Mouse (Mus musculus) lung, embryonic 14.5 days (tissue): Measurements from ENCODE around the gene Nol9. TPM values are rescaled to one million over a fixed set of nuclear protein-coding genes. Genes with fewer than 3 reads are reported as not detected.

Experiments used
- ATAC-seq: fragments of 200-750 bp; cut with Nextera tagmentation; 2 replicates; pipeline ENCODE4 v1.8.0; 2017; ENCODE audit warnings: mild to moderate bottlenecking, moderate TSS enrichment, moderate library complexity; ENCODE audit not compliant: insufficient read depth
- DNase-seq: peaks from one replicate; pipeline ENCODE4 v3.0.0-alpha.2; 2015
- H3K27ac ChIP-seq: fragments of 300-500 bp; sonication (generic); 2 replicates; pipeline ENCODE4 v1.5.1; 2014; ENCODE audit warnings: low read depth, mild to moderate bottlenecking, moderate library complexity
- H3K27me3 ChIP-seq: fragments of 300-500 bp; sonication (generic); 2 replicates; pipeline ENCODE4 v1.6.1; 2014; ENCODE audit warnings: low read length, control low read depth; ENCODE audit not compliant: insufficient read depth
- H3K36me3 ChIP-seq: fragments of 300-500 bp; sonication (generic); 2 replicates; pipeline ENCODE4 v1.6.1; 2014; ENCODE audit warnings: control low read depth; ENCODE audit not compliant: insufficient read depth
- H3K4me1 ChIP-seq: fragments of 300-500 bp; sonication (generic); 2 replicates; pipeline ENCODE4 v1.6.1; 2014; ENCODE audit warnings: antibody characterized with exemption, control low read depth; ENCODE audit not compliant: insufficient read depth
- H3K4me2 ChIP-seq: fragments of 300-500 bp; sonication (generic); 2 replicates; pipeline ENCODE4 v1.6.1; 2014; ENCODE audit warnings: mild to moderate bottlenecking
- H3K4me3 ChIP-seq: fragments of 300-500 bp; sonication (generic); 2 replicates; pipeline ENCODE4 v1.5.1; 2014; ENCODE audit warnings: low read depth, low read length
- H3K9ac ChIP-seq: fragments of 300-500 bp; sonication (generic); 2 replicates; pipeline ENCODE4 v1.6.1; 2014
- H3K9me3 ChIP-seq: fragments of 300-500 bp; sonication (generic); 2 replicates; pipeline ENCODE4 v1.6.1; 2016; ENCODE audit warnings: low read depth, low read length, control low read depth
- CTCF ChIP-seq: IDR thresholded peaks from 2 replicates; pipeline ENCODE4 v1.5.1; 2016; ENCODE audit warnings: antibody characterized with exemption, low read depth
- WGBS: fragments of 180-500 bp; shearing (Covaris S2); extraction: QIAGEN DNeasy Blood & Tissue Kit; methylation state at CpG from one replicate; pipeline ENCODE4 v1.1.7; 2014; 5-methylcytosine and 5-hydroxymethylcytosine counted together
- polyA plus RNA-seq: library from polyadenylated mRNA; unstranded; fragments of >200 nt; fragmentation: Nextera tagmentation; extraction: Ambion mirVana; gene quantifications from 2 replicates; pipeline ENCODE4 v1.2.1, GENCODE M21; 2014

Gene Nol9
- polyA plus RNA-seq, 1 experiment from 2014 or later: 42.9 TPM

- no peaks in the 10 kb centered on the region for H3K9me3 ChIP-seq
- no peak overlapping the region for H3K9ac ChIP-seq
- ATAC-seq (no peak), DNase-seq (no peak)
- 71% methylated on average over 12 of the region's 12 CpGs for WGBS
- no peaks in the 10 kb centered on the region for H3K27me3 ChIP-seq
- H3K4me2 ChIP-seq: no peak overlapping the region
- peaks cover 10% of the 10 kb centered on the region; the same call in 1 of the 2 replicates for H3K4me1 ChIP-seq
- no peak; the same call in 1 of the 2 replicates for TF ChIP-seq CTCF
- H3K36me3 ChIP-seq: peaks cover 80% of the 10 kb centered on the region
- H3K27ac ChIP-seq: peak overlapping the region; percentile 33
- H3K4me3 ChIP-seq: no peak overlapping the region
Measured at GRCm38 (mm10) chr4:152021568-152022097, 17.5 kb upstream of the Nol9 start.

- no peak for ATAC-seq
- H3K4me2 ChIP-seq: no peak overlapping the region
- DNase-seq: no peak
- peaks cover 10% of the 10 kb centered on the region; the same call in 1 of the 2 replicates for H3K4me1 ChIP-seq
- no peaks in the 10 kb centered on the region for H3K9me3 ChIP-seq
- no peak for TF ChIP-seq CTCF
- WGBS: 79% methylated on average over 8 of the region's 8 CpGs
- no peak overlapping the region for H3K4me3 ChIP-seq
- H3K27ac ChIP-seq: no peak overlapping the region
- no peaks in the 10 kb centered on the region for H3K27me3 ChIP-seq
- no peak overlapping the region for H3K9ac ChIP-seq
- peaks cover 73% of the 10 kb centered on the region for H3K36me3 ChIP-seq
Measured at GRCm38 (mm10) chr4:152022506-152022905, 16.6 kb upstream of the Nol9 start.

GRCm38 (mm10) chr4:152024525-152024924, 14.6 kb upstream of the Nol9 start:
- Histone ChIP-seq H3K9me3 (no peaks in the 10 kb centered on the region), H3K4me1 (peaks cover 14% of the 10 kb centered on the region), H3K4me3 (no peak overlapping the region), H3K9ac (no peak overlapping the region; the same call in 1 of the 2 replicates), H3K36me3 (peaks cover 53% of the 10 kb centered on the region), H3K27ac (no peak overlapping the region), H3K4me2 (no peak overlapping the region), H3K27me3 (no peaks in the 10 kb centered on the region)
- 84% methylated on average over 11 of the region's 11 CpGs for WGBS
- TF ChIP-seq CTCF: no peak
- DNase-seq (no peak), ATAC-seq (no peak)

GRCm38 (mm10) chr4:152026751-152027508, 12.2 kb upstream of the Nol9 start:
- Histone ChIP-seq H3K4me1 (peaks cover 14% of the 10 kb centered on the region), H3K4me3 (peak overlapping the region; percentile 73), H3K4me2 (peak overlapping the region; percentile 98), H3K9ac (peak overlapping the region; percentile 68), H3K27ac (peak overlapping the region; percentile 54; the same call in 1 of the 2 replicates), H3K27me3 (no peaks in the 10 kb centered on the region), H3K36me3 (peaks cover 29% of the 10 kb centered on the region), H3K9me3 (no peaks in the 10 kb centered on the region)
- ATAC-seq (peak; percentile 58), DNase-seq (peak; percentile 34)
- WGBS: 1% methylated on average over 39 of the region's 41 CpGs
- TF ChIP-seq CTCF: peak; percentile 12; the same call in 1 of the 2 replicates

- TF ChIP-seq CTCF: no peak
- DNase-seq (peak; percentile 99), ATAC-seq (peak; percentile 98)
- peak within 1 kb of the TSS; percentile 98 for H3K4me2 ChIP-seq
- peak within 1 kb of the TSS; percentile 68 for H3K9ac ChIP-seq
- peaks cover 14% of the 10 kb centered on the region for H3K4me1 ChIP-seq
- peak within 1 kb of the TSS; percentile 54; the same call in 1 of the 2 replicates for H3K27ac ChIP-seq
- WGBS: under 1% methylated on average over 35 of the region's 35 CpGs
- no peaks in the 10 kb centered on the region for H3K27me3 ChIP-seq
- peak within 1 kb of the TSS; percentile 73 for H3K4me3 ChIP-seq
- peaks cover 23% of the 10 kb centered on the region for H3K36me3 ChIP-seq
- H3K9me3 ChIP-seq: no peaks in the 10 kb centered on the region
Measured at GRCm38 (mm10) chr4:152027524-152027923, 11.6 kb upstream of the Nol9 start, which contains the start of gene Zbtb48. Gene Zbtb48 (minus strand): TSS chr4:152027671.

GRCm38 (mm10) chr4:152028456-152028855, 10.7 kb upstream of the Nol9 start:
- Histone ChIP-seq H3K9ac (peak overlapping the region; percentile 68), H3K4me1 (peaks cover 14% of the 10 kb centered on the region), H3K36me3 (peaks cover 14% of the 10 kb centered on the region), H3K27me3 (no peaks in the 10 kb centered on the region), H3K27ac (no peak overlapping the region), H3K4me2 (peak overlapping the region; percentile 98), H3K4me3 (peak overlapping the region; percentile 73), H3K9me3 (no peaks in the 10 kb centered on the region)
- WGBS: 53% methylated on average over 15 of the region's 15 CpGs
- ATAC-seq (no peak), DNase-seq (no peak)
- TF ChIP-seq CTCF: no peak

- DNase-seq (no peak), ATAC-seq (no peak)
- no peaks in the 10 kb centered on the region for H3K9me3 ChIP-seq
- H3K4me3 ChIP-seq: no peak overlapping the region
- H3K9ac ChIP-seq: no peak overlapping the region
- H3K27me3 ChIP-seq: no peaks in the 10 kb centered on the region
- H3K4me1 ChIP-seq: peaks cover 14% of the 10 kb centered on the region
- WGBS: 40% methylated on average over 5 of the region's 5 CpGs
- peaks cover 8% of the 10 kb centered on the region; the same call in 1 of the 2 replicates for H3K36me3 ChIP-seq
- no peak overlapping the region for H3K27ac ChIP-seq
- no peak overlapping the region for H3K4me2 ChIP-seq
- peak; percentile 57 for TF ChIP-seq CTCF
Measured at GRCm38 (mm10) chr4:152029087-152029486, 10.0 kb upstream of the Nol9 start.
